Mouse (Mus musculus) Patski (cell line): ENCODE results near the gene Zzz3. TPM values are rescaled to one million over a fixed set of nuclear protein-coding genes. Genes with fewer than 3 reads are reported as not detected.

Experiments
- ATAC-seq: fragments of 100-300 bp; one replicate; pipeline ENCODE4 v1.8.0; 2021
- CTCF ChIA-PET: fragments of 350-600 bp; sonication (Branson Sonifier 250); formaldehyde crosslinking; loops from one replicate; lab custom pipeline; 2022; ENCODE audit warnings: inconsistent platforms; lab: Charles Lee
- POLR2A ChIA-PET: fragments of 350-600 bp; sonication (Branson Sonifier 250); formaldehyde crosslinking; loops from one replicate; lab custom pipeline; 2022; ENCODE audit warnings: antibody characterized with exemption, inconsistent platforms; lab: Charles Lee
- DNase-seq: peaks from one replicate; pipeline ENCODE4 v3.0.0-alpha.2; 2011; ENCODE audit warnings: low read depth, low spot score
- H3K27me3 ChIP-seq: fragments of 371-371 bp; one replicate; pipeline ENCODE4 v1.5.1; 2021
- CTCF ChIP-seq: fragments of 100-300 bp; IDR thresholded peaks from one replicate; pipeline ENCODE4 v1.5.1; 2021
- in situ Hi-C: fragments of 300-500 bp; cut with MboI; formaldehyde crosslinking; loops from 3 replicates; pipeline ENCODE4 v1.11.1; 2018; ENCODE audit warnings: low pct_unique_long_range_greater_than_20kb, mixed read lengths
- polyA plus RNA-seq: library from polyadenylated mRNA; unstranded; gene quantifications from one replicate; pipeline ENCODE4 v1.2.3, GENCODE M21; 2021

Zzz3 gene
- polyA plus RNA-seq, 1 experiment from 2014 or later, result 63.4 TPM

GRCm38 (mm10) chr3:152353434-152354177 is 41.7 kb upstream of the Zzz3 start:
- CTCF ChIA-PET, result interaction anchor here (0.8 kb wide), 1 partner anchor 44 kb away, joined by 3 read pairs; no protein-coding TSS in a partner anchor
- DNase-seq (no peak), ATAC-seq (no peak)
- H3K27me3 ChIP-seq, result no peaks in the 10 kb centered on the region
- POLR2A ChIA-PET, result interaction anchor here (0.7 kb wide), 1 partner anchor 18 kb away, joined by 5 read pairs; no protein-coding TSS in a partner anchor
- no peak for TF ChIP-seq CTCF
- in situ Hi-C loops, result loop anchor here (25.0 kb wide), 1 partner anchor 1559 kb away; the partner anchor contains the start of genes Msh4 and Rabggtb

- DNase-seq (no peak), ATAC-seq (peak; percentile 49)
- POLR2A ChIA-PET, result interaction anchor here (1.4 kb wide), 1 partner anchor 12 kb away, joined by 3 read pairs; no protein-coding TSS in a partner anchor
- CTCF ChIA-PET, result interaction anchor here (0.8 to 1.5 kb wide), 6 partner anchors 12 to 95 kb away, joined by 3 to 6 read pairs (median 3); no protein-coding TSS in a partner anchor
- TF ChIP-seq CTCF, result no peak
- no peaks in the 10 kb centered on the region for H3K27me3 ChIP-seq
- in situ Hi-C loops, result loop anchor here (25.0 kb wide), 1 partner anchor 1557 kb away; the partner anchor contains the start of genes Msh4 and Rabggtb
Observed at GRCm38 (mm10) chr3:152355361-152355760, 39.9 kb upstream of the Zzz3 start.

GRCm38 (mm10) chr3:152356751-152357150 is 38.5 kb upstream of the Zzz3 start:
- no peak for TF ChIP-seq CTCF
- DNase-seq, result no peak
- ATAC-seq, result peak; percentile 55
- no peaks in the 10 kb centered on the region for H3K27me3 ChIP-seq
- in situ Hi-C loops, result loop anchor here (25.0 kb wide), 1 partner anchor 1556 kb away; the partner anchor contains the start of genes Msh4 and Rabggtb
- ChIA-PET POLR2A (interaction anchor here (0.6 to 1.4 kb wide), 2 partner anchors 11 to 111 kb away, joined by 3 read pairs; no protein-coding TSS in a partner anchor), CTCF (interaction anchor here (1.2 to 1.5 kb wide), 3 partner anchors 11 to 97 kb away, joined by 3 to 4 read pairs (median 3); no protein-coding TSS in a partner anchor)

- ChIA-PET CTCF (interaction anchor here (1.0 to 1.5 kb wide), 7 partner anchors 11 to 385 kb away, joined by 3 to 4 read pairs (median 3); no protein-coding TSS in a partner anchor), POLR2A (interaction anchor here (1.1 kb wide), 1 partner anchor 16 kb away, joined by 3 read pairs; no protein-coding TSS in a partner anchor)
- ATAC-seq, result no peak
- DNase-seq, result no peak
- TF ChIP-seq CTCF, result no peak
- H3K27me3 ChIP-seq, result no peaks in the 10 kb centered on the region
- in situ Hi-C loops, result loop anchor here (25.0 kb wide), 1 partner anchor 1553 kb away; the partner anchor contains the start of genes Msh4 and Rabggtb
Observed at GRCm38 (mm10) chr3:152359151-152359550, 36.1 kb upstream of the Zzz3 start.

- no peaks in the 10 kb centered on the region for H3K27me3 ChIP-seq
- DNase-seq, result no peak
- no peak for ATAC-seq
- in situ Hi-C loops, result loop anchor here (25.0 kb wide), 1 partner anchor 1548 kb away; the partner anchor contains the start of genes Msh4 and Rabggtb
- TF ChIP-seq CTCF, result no peak
- ChIA-PET CTCF (no interaction called here), POLR2A (no interaction called here)
Observed at GRCm38 (mm10) chr3:152364181-152364580, 31.1 kb upstream of the Zzz3 start.

GRCm38 (mm10) chr3:152376063-152376462 is 19.2 kb upstream of the Zzz3 start:
- no peak for ATAC-seq
- ChIA-PET CTCF (interaction anchor here (1.5 kb wide), 1 partner anchor 10 kb away, joined by 4 read pairs; no protein-coding TSS in a partner anchor), POLR2A (no interaction called here)
- H3K27me3 ChIP-seq, result no peaks in the 10 kb centered on the region
- no peak for DNase-seq
- in situ Hi-C loops, result no loop called here
- TF ChIP-seq CTCF, result no peak

GRCm38 (mm10) chr3:152384106-152384505 is 11.2 kb upstream of the Zzz3 start:
- ATAC-seq (no peak), DNase-seq (no peak)
- POLR2A ChIA-PET, result interaction anchor here (1.1 kb wide), 1 partner anchor 11 kb away, joined by 3 read pairs; the partner anchor contains the start of gene Zzz3
- no peaks in the 10 kb centered on the region for H3K27me3 ChIP-seq
- in situ Hi-C loops, result no loop called here
- CTCF ChIA-PET, result interaction anchor here (0.6 to 2.6 kb wide), 6 partner anchors 11 to 360 kb away, joined by 3 to 7 read pairs (median 4); partner anchors contain the start of gene Zzz3
- TF ChIP-seq CTCF, result no peak

GRCm38 (mm10) chr3:152396278-152396987 is 1.2 kb downstream of the Zzz3 start:
- ChIA-PET CTCF (interaction anchor here (0.7 to 5.6 kb wide), 13 partner anchors 8 to 360 kb away, joined by 3 to 44 read pairs (median 9); no protein-coding TSS in a partner anchor), POLR2A (interaction anchor here (0.6 to 2.3 kb wide), 12 partner anchors 10 to 356 kb away, joined by 3 to 8 read pairs (median 4); no protein-coding TSS in a partner anchor)
- peak; percentile 82 for ATAC-seq
- DNase-seq, result peak; percentile 93
- in situ Hi-C loops, result loop anchor here (5.0 to 10.0 kb wide), 2 partner anchors 78 to 321 kb away; no protein-coding TSS in a partner anchor
- H3K27me3 ChIP-seq, result no peaks in the 10 kb centered on the region
- no peak for TF ChIP-seq CTCF

- H3K27me3 ChIP-seq, result no peaks in the 10 kb centered on the region
- ChIA-PET POLR2A (interaction anchor here (0.6 to 2.3 kb wide), 11 partner anchors 9 to 356 kb away, joined by 3 to 8 read pairs (median 5); no protein-coding TSS in a partner anchor), CTCF (interaction anchor here (0.7 to 5.6 kb wide), 9 partner anchors 62 to 364 kb away, joined by 3 to 44 read pairs (median 5); no protein-coding TSS in a partner anchor)
- no peak for TF ChIP-seq CTCF
- DNase-seq, result no peak
- in situ Hi-C loops, result loop anchor here (5.0 to 10.0 kb wide), 2 partner anchors 78 to 320 kb away; no protein-coding TSS in a partner anchor
- ATAC-seq, result no peak
Observed at GRCm38 (mm10) chr3:152396988-152397314, 1.7 kb downstream of the Zzz3 start.
